Mouse (Mus musculus) adrenal gland, postnatal 25 days (tissue): ENCODE measurements around the gene Lrig2. TPM values are rescaled to one million over a fixed set of nuclear protein-coding genes. Genes with fewer than 3 reads are reported as not detected.

Experiments
- DNase-seq: peaks from one replicate; pipeline ENCODE4 v3.0.0; 2021; ENCODE audit warnings: mixed read lengths
- long read RNA-seq: library from polyadenylated mRNA; stranded (forward); transcript quantifications from one replicate; pipeline ENCODE4 v2.0.0, GENCODE M21; 2021
- total RNA-seq: library from RNA; stranded (reverse); gene quantifications from 2 replicates; pipeline ENCODE4 v1.2.3, GENCODE M21; 2021

Gene Lrig2
- total RNA-seq: 16.5 and 19.2 TPM in 2 replicates
- long read RNA-seq, partial matches to known transcripts: 3 of 5 reads
- long read RNA-seq, other reads (novel, unspliced or antisense): 1 of 5 reads

DNA sequence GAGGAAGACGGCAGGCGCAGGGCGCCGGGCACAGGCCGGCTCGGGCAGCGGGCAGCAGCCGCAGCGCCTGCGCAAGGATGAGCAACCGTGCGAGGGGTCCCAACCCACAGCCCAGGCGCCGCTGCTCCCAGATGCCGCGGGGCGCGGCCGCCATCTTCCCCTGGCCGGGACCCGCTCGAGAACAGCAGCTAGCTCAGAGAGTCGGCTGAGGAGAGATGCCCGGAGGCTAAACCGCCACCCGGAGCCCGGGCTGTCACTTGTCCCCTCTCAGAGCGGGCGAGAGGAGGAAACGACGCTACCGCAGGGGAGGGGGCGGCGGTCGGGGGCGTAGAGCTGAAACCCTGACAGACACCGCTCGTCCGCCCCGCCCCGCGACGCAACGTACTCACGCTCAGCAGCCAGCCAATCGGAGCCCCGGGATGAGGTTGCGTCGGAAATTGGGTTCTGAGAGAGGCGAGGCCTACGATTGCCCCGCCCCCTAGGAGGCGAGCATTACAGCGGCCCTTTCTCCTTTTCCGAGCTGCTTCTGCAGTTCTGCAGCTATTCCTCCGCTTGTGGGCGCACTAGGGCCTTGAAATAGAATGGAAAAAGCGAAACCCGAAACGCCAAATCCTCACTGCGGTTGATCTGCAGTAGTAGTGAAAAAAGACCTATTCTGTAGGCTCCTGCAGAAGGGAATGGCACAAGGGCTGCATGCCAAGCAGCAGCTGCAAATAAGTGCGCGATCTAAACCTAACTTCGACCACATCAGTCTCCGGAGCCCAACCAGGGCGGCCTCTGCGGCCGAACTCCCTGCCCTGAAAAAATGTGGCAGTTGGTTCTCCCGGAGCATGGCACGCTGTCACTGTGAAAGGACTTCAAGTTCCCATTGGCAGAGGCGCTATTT, at the start of gene Lrig2:
Gene Lrig2, minus strand, starts transcription at position 381 of the 886 bp plus-strand sequence.
- DNase-seq: peak; percentile 98

DNA sequence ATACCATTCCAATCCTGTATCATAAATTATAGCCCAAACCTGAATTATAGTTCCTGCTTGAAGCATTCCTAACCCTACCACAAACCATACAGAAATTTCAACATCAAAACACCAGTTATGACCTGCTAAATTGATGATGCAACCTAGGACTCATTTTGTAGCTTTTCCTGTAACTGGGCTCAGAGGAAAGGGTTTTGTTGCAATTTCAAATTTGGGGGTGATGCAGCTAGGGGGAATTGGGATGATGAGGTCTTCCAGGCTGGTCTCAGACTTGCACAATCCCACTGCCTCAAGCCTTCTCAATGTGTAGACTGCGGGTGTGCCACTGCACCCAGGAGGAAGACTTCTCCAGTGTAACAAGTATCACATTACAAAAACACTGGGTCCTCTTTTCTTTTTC, 44.9 kb upstream of the Lrig2 start:
- DNase-seq: no peak

DNA sequence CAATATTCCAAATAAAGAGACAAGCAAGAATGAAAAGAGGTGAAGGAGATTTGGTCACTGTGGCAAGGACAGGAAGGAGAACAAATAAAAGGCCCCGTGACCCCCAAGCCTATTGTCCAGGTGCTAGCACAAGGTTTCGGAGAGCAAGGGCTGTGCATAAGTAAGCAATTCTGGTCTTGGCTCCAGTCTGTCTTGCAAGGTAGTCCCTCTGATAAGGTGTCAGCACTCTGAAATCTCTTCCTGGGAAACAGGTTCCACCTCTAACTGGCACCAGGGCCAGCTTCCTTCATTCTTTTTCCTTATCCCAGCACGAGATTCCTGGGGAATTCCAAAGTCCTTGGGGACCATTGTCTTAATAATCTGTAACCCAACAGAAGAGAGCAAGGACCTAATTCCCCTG, 38.9 kb upstream of the Lrig2 start:
- no peak for DNase-seq

DNA sequence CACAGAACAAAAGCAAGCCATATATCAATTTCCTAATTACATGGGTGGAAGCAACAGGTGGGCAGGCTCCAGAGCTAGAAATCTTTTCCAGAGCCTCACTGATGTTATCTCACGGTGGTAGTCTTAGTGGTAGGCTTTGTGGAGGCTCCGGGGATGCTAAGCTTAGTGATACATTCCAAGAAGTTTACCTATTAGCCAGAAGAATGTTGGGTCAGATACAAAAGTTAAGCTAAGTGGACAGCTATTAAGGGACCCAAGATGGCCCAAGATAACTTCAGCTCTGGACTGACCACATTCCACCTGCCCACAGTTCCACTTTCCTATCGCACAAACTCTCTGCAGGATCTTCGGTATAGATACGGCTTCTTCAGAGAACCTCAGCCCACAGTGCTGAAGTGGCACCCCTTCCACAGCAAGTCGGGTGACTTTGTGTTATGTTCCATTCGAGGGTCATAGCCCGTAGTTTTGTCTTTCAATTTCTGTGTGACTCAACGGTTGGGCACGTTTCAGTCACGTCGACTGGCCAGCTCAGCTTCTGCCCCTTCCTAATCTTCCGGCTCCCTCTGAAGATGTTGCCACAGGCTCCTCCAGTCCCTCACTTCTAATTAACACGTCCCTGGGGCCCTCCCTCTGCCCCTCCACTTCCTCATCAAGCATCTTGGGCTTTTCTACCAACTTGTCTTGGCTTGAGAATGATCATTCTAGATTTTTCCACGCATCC, 36.8 kb upstream of the Lrig2 start:
- no peak for DNase-seq

DNA sequence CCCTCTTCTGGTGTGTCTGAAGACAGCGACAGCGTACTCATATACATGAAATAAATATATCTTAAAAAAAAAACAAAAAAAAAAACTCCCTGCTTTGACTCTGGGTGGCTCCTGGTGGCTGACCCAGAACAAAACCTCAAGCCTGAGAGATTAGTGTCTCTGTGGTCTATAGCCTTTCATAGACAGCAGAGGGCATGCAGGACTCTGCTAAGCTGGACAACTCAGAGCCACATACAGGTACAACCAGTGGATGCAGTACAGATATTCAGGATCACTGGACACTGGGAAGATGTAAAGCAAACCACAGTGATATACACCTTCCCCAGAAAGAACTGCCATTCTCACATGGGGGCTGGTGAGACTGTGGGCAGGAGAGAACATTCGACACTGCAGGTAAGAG, 32.1 kb upstream of the Lrig2 start:
- no peak for DNase-seq

DNA sequence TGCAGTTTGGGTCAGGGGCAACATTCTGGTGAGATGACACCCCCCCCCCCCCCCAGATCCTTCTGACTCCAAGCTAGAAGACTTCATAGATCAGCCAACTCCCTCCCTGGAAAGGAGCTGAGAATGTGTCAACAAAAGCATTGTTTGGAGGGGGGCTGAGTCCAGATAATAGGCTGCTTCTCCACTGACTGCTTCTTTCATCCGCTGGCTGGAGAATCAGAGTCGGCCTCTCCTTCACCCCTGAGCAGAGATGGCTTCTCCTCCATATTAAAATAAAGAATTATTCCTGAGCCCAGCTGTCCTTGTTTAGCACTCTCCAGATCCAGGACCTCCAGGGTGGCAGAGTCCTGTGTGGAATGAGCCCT, 30.3 kb upstream of the Lrig2 start:
- DNase-seq: no peak

DNA sequence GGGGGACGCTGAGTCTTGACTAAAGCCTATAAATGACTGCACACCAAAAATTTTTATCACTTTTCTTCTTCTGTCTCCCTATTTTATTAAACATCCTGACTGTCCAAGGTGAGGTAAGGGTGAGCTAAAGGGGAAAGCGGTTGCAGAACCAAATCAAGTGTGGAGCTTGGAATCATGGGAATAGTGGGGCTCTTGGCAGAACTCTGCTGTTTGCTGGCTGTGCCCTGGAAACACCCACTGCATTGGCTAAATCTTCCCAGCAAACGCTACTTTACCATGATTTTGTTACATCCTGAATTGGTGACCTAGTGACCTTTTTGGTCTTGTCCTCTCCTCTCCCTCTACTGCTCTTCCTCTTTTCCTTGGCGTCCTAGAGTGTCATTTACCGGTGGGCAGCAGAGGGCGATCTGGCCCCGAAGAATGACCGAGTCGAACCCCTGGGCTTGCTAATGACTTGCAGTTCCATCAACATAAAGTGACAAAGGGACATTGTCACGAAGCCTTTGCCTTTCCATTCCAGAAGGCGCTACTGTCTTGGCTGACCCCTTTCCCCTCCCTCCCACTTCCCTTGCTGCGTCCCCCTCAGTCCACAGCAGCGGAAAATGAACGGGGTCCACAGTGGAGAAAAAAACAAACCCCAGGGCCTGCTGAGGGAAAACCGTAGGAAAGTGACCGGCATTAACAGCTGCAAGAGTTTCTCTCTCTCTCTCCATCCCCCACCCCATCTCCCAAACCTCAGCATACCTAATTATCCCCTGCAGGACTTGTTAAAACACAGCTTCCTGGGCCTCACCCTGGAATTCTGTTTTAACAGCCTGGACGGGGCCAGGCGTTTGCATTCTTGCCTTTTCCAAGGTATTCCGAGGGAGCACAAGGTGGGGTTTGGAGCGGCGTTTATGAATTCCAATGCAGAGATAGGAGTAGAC, 29.7 kb upstream of the Lrig2 start:
- DNase-seq: peak; percentile 62

DNA sequence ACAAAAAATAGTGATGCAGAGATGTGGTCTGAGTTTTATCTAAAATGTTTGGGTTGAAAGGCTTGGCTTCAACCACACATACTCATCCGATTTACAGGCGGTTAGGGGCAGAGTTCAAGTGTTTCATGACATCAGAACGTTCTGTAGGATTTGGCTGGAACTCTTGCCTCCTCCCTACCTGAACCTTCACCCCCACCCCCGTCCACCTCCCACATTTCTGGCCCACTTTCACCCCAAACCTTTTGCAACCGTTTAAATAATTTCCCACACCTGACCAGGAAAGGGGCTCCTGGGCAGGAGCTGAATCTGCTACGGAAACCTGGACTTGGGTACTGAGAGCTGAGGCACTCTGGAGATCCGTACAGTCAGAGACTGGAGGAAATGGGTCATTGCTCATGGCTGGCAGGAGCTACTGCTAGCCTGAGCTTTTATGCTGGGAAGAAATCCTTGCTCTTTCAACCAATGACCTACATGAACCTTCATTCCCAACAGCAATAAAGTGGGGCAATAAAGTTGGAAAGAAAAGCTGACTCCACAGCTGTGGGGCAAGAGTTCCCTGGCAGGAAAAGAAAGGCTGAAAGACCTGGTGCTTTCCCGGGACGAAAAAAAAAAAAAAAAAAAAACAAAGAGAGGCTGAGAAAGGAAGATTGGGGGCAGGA, 28.9 kb upstream of the Lrig2 start:
- no peak for DNase-seq

DNA sequence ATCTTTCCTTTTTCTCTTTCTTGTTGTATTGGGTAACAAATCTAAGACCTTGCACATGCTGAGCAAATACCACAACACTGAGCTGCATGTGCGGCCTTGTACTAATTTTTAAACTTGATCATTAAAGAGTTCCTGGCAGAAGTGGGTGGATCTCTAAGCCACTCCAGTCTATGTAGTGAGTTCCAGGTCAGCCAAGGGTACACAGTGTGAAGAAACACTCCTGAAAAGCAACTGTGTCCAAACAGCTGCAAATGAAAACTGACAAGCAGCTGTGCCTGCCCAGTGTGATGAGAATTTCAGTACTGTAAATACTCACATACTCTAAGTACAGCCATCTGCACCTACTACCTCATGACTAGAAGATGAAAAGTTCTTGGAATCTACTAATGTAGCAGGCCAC, 21.5 kb upstream of the Lrig2 start:
- no peak for DNase-seq

DNA sequence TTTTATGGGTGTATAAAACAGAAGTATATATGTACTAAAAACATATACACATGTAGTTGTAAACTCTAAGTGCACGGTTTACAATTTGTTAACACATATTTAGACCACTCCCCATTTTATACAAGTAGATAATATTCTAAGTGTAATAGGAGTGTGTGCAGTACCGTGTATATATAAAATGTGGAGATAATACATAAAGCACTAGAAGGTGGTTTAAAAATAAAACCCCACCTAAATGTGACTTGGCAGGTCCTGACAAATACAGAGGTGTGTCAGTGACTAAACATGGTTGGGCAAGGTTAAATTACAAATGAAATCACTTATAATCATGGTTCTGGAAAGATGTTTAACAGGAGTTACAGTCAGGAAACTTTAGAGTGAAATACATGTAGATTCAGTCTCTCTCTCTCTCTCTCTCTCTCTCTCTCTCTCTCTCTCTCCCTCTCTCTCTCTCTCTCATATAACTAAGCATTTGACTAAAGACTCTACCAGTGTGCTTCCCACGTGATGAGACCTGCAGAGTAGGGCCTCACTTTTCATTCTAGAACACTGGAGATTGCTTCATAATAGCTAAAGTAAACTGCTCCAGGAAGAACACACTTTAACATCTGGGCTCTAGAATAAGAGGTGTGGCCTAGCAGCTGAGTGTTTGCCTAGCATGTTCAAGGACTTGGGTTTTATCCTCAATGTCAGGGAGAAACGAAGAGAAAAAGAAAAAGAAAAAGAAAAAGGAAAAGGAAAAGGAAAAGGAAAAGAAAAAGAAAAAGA, 14.6 kb upstream of the Lrig2 start:
- DNase-seq: no peak

DNA sequence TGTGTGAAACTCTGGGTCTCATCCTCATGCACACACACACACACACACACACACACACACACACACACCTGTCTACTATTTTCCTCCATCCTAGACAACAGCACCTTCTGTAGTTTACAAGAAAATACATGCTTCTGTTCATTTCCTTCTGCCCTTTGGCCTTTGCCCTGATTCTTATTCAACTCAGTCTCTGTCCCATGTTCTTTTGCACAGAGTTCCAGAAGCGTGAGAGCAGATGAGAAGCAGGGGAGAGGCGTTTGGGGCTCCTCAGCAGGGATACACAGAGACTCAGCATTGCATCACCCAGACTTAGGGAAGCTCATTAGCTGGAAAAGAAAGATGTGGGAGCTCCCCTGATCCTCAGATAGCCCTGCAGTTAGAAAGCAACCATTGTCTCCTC, 13.8 kb upstream of the Lrig2 start:
- no peak for DNase-seq

DNA sequence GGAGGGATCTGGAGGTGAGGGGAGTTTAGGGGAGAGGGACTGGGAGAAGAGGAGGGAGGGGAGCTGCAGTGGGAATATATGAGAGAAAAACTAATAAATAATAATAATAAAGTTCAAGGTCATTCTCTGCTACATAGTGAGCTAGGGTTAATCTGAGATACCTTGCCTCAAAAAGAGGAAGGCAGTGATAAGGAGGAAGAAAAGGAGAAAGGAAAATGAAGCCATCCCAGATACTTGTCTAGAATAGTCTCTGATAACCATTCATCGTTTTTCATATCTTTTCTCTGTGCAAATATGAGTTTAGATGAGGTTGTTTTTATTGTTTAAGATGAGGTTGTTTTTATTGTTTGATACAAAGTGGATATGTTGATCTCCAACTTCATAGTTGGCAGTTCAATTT, 13.3 kb upstream of the Lrig2 start:
- no peak for DNase-seq

DNA sequence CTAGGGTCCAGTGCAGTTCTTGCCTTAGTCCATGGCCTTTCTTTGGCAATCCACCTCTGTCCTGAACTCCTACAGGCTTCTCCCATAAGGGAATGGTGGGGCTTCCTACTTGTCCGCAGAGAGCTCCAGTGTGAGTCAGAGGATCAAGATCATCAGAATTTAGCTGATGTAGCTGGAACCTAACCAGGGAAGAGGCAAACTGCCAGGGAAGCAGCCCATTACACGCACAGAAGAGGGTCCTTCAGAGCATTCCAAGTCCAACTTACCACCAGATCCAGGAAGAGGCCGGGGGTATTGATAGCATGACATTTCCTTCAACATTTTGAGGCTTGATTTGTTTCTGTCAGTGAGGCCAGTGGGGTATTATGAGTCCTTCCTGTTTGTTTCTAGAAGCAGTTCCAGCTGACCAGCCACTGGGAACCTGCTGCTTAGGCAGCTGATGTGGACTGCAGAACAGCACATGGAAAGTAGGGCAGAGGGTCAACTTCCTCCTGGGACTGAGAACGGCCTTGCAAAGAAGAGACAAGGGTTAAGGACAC, 11.7 kb upstream of the Lrig2 start:
- DNase-seq: peak; percentile 16

DNA sequence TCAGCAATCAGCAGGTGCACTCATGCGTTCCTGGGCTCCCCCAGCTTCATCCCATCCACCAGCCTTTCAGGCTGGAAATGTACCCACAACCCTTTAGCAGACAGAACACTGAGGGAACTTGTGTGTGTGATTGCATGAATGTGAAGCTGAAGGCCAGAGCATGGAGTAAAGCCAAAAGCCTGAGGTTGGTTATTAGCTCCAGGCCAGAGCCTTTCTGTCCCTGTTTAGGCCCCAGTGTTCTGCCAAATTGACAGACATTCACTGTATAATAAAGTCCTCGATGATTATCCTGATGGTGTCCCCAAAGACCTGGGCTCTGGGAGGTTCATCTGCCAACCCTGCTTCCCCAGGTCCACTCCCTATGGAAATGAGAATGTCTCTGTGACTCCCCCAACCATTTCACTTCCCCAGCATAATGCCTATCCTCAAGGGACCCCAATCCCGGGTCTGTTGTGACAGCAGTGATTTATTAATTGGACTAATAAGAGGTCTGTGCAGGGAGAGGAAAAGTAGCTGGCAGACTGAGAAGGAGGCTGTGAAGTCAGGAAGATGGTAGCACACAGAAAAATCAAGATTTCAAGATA, 9.7 kb upstream of the Lrig2 start:
- DNase-seq: no peak

DNA sequence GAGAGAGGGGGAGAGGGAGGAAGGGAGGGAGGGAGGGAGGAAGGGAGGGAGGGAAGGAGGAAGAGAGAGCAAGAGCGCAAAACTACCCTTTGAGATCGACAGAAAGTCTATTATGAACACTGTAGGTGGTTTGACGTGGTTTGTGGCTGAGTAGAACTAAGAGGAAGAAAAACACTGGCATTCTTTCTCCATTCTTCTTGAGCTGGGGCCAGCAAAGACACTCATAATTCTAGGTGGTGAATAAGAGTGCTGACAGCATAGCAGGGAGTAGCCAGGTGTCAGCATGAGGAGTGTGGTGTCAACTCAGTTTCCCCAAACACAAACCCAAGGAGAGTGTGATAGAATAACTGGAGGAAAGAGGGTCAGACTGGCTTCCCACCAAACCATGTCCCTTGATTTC, 8.8 kb upstream of the Lrig2 start:
- DNase-seq: no peak

DNA sequence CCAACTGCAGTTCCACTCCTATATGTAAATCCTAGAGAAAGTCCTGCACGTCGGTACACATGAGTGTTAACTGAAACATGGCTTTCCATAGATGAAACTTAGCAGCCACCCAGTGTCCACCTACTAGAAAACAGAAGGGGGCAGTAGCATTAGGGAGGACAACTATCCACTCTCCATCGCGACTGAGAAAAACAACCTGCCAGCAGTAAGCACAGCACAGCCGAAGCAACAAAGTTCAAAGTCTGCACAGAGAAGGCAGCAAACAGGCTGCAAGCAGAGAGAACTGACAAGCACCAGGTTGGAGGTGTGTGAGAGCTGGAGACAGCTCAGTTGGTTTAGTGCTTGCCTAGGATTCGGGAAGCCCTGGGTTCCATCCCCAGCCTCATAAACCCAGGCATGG, 7.2 kb upstream of the Lrig2 start:
- DNase-seq: no peak

DNA sequence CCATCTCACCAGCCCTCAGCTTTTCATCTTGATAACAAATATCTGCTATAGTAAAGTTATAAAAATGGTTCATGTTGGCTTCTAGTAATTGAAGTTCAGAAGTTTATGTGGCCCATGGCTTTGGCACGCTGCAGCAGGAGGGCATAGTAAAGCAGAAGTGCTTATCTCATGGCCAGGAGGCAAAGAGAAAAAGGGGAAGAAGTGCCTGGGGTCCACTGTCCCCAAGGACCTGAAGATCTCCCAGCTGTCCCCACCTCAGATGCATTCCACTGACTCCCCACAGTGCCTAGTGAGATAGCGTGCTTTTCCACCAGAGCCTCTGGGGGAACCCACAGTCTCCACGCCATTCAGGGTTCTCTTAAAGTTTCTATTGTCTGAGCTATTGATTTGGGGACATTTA, 6.7 kb upstream of the Lrig2 start:
- DNase-seq: no peak

DNA sequence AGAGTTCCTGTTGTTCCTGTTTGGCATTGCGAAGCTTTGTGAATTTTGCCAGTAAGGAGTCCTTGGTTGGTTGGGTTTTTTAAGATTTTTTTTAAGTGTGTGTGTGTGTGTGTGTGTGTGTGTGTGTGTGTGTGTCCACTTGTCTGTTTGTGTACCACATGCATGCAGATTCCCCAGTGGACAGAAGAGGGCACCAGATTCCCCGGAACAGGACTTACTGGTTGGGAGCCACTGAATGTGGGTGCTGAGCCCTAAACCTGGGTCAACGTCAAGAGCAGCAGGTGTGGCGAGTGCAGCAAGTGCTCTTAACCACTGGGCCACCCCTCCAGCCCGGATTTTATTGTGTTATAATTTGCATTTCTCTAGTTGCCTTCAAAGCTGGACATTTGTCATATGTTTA, 5.4 kb upstream of the Lrig2 start:
- no peak for DNase-seq

DNA sequence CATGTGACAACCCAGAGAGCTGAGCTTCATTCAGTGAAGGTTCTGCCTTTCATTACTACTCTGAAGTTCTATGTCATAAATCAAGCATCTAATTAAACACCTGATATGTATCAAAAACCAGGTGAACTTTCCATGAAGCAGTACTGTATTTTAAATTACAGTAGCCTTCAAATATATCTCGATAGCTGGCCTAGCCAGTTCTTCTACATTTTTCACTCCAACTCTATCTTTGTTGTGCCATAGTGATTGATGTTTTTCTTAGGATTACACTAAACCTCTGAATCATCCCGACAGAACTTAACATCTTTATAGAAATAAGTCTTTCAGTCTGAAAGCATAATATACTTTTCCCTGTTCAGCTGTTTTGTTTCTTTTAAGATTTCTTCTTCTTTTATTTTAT, 2.8 kb upstream of the Lrig2 start:
- no peak for DNase-seq

DNA sequence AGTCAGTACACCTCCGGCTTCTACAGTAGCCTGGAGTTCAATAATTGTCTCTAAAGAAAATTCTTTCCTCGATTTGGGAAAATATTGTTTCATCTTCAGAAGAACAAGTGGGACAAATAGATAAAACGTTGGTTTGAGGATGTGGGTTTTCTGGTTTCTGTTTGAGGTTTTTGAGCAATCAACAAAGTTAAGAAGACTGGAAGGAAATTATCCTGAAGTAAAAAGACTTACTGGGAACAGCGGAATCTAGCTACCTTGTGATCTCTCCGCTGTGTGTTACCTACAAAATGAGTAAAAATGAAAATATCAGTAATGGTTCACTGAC, 668 bp upstream of the Lrig2 start:
- no peak for DNase-seq
